Mouse (Mus musculus) kidney, postnatal 10 days (tissue): ENCODE results near the gene Olfr329-ps.
"Not testable (repeated sequence)": the region's sequence is repeated elsewhere in the genome, so short reads cannot be mapped to it uniquely, and the experiment has no call there.

Source experiments
- DNase-seq: peaks from one replicate; pipeline ENCODE4 v3.0.0; 2021; ENCODE audit warnings: mixed read lengths

The Olfr329-ps gene

GRCm38 (mm10) chr11:58546322-58546721 is at the start of gene Olfr329-ps:
TSS of gene Olfr329-ps (minus strand) at chr11:58546422.
- DNase-seq: no peak

- no peak for DNase-seq
Measured at GRCm38 (mm10) chr11:58594814-58595213, 48.6 kb upstream of the Olfr329-ps start, which contains the start of gene Olfr324. TSS of gene Olfr324 (plus strand) at chr11:58595114.

- DNase-seq: no peak
Measured at GRCm38 (mm10) chr11:58588620-58589250, 42.5 kb upstream of the Olfr329-ps start.

- DNase-seq: peak; percentile 57
Measured at GRCm38 (mm10) chr11:58587898-58588348, 41.7 kb upstream of the Olfr329-ps start.

GRCm38 (mm10) chr11:58578636-58579035 is 32.4 kb upstream of the Olfr329-ps start:
- no peak for DNase-seq

- no peak for DNase-seq
Measured at GRCm38 (mm10) chr11:58577430-58577829, 31.2 kb upstream of the Olfr329-ps start, which contains the start of gene Olfr325. TSS of gene Olfr325 (plus strand) at chr11:58577730.

- peak; percentile 67 for DNase-seq
Measured at GRCm38 (mm10) chr11:58570405-58570804, 24.2 kb upstream of the Olfr329-ps start, which contains the start of gene Olfr224. TSS of gene Olfr224 (minus strand) at chr11:58570553.

- no peak for DNase-seq
Measured at GRCm38 (mm10) chr11:58555536-58555935, 9.3 kb upstream of the Olfr329-ps start, which contains the start of gene Olfr328. TSS of gene Olfr328 (minus strand) at chr11:58555636.

GRCm38 (mm10) chr11:58534736-58535135 is 11.5 kb downstream of the Olfr329-ps start, which contains the start of gene Olfr330:
TSS of gene Olfr330 (minus strand) at chr11:58534836.
- not testable (repeated sequence) for DNase-seq

- DNase-seq: peak; percentile 23
Measured at GRCm38 (mm10) chr11:58519756-58520155, 26.5 kb downstream of the Olfr329-ps start.

GRCm38 (mm10) chr11:58518916-58519315 is 27.3 kb downstream of the Olfr329-ps start:
- DNase-seq: peak; percentile 67

- not testable (repeated sequence) for DNase-seq
Measured at GRCm38 (mm10) chr11:58509058-58509457, 37.2 kb downstream of the Olfr329-ps start.

GRCm38 (mm10) chr11:58502472-58502871 is 43.8 kb downstream of the Olfr329-ps start, which contains the start of gene Olfr331:
TSS of gene Olfr331 (minus strand) at chr11:58502572.
- DNase-seq: not testable (repeated sequence)

- DNase-seq: no peak
Measured at GRCm38 (mm10) chr11:58499290-58499689, 46.9 kb downstream of the Olfr329-ps start.

GRCm38 (mm10) chr11:58498761-58499160 is 47.5 kb downstream of the Olfr329-ps start:
- DNase-seq: no peak

GRCm38 (mm10) chr11:58492455-58492854 is 53.8 kb downstream of the Olfr329-ps start, which contains the start of gene Olfr332:
TSS of gene Olfr332 (minus strand) at chr11:58492555.
- DNase-seq: no peak
